Mouse (Mus musculus) neural tube, embryonic 11.5 days (tissue): ENCODE measurements around the gene Arhgap11a. TPM values are rescaled to one million over a fixed set of nuclear protein-coding genes. Genes with fewer than 3 reads are reported as not detected.

Source experiments
- polyA plus RNA-seq: library from polyadenylated mRNA; unstranded; fragments of >200 nt; fragmentation: Nextera tagmentation; extraction: Ambion mirVana; gene quantifications from 2 replicates; pipeline ENCODE4 v1.2.1, GENCODE M21; 2014

Gene Arhgap11a
- polyA plus RNA-seq, 1 experiment from 2014 or later: 6.2 TPM

Other genes starting within 250 kb of the Arhgap11a start
- gene Grem1, start 90.0 kb downstream of the Arhgap11a start, polyA plus RNA-seq: 0.85 and 1.6 TPM in 2 replicates
- gene Scg5, start 19.5 kb downstream of the Arhgap11a start, polyA plus RNA-seq: 41.0 and 49.4 TPM in 2 replicates
- gene Gjd2, start 165.0 kb upstream of the Arhgap11a start, polyA plus RNA-seq: 1.3 TPM in 2 replicates
- gene Actc1, start 204.9 kb upstream of the Arhgap11a start, polyA plus RNA-seq: 188 and 223 TPM in 2 replicates